Mouse (Mus musculus): ENCODE data around the gene Gm9970.

- TF ChIP-seq POLR2A (IDR thresholded peaks at IDR 0.05; ENCODE audit: control insufficient read depth, low read depth, low read length): no peak
- TF ChIP-seq CTCF (IDR thresholded peaks at IDR 0.05; ENCODE audit: control insufficient read depth, insufficient read depth, insufficient replicate concordance, low read depth, low read length): no peak
Observed at GRCm38 (mm10) chr5:31252795-31253545, 11.9 kb upstream of the Gm9970 start.
